Mouse (Mus musculus): ENCODE results near the gene Hspa12b.

GRCm38 (mm10) chr2:131166172-131166571, 39.1 kb downstream of the Hspa12b start:
- TF ChIP-seq POLR2A (IDR thresholded peaks at IDR 0.05; ENCODE audit: insufficient read length, low read depth) (no peak), SRF (IDR thresholded peaks at IDR 0.05; ENCODE audit: control insufficient read depth, insufficient read length, low read depth) (no peak), POLR2AphosphoS2 (IDR thresholded peaks at IDR 0.05; ENCODE audit: insufficient read length, low read depth) (no peak), USF1 (IDR thresholded peaks at IDR 0.05; ENCODE audit: low read depth) (no peak), MAX (IDR thresholded peaks at IDR 0.05; ENCODE audit: low read depth) (no peak)

Data from myocyte (in vitro differentiated cells).